Mouse (Mus musculus): ENCODE measurements around the gene Ctf2. TPM values are rescaled to one million over a fixed set of nuclear protein-coding genes. Genes with fewer than 3 reads are reported as not detected.
A peak's percentile ranks its signal among the peaks of the same experiment; 100 is the strongest.
"Not testable (repeated sequence)": the region's sequence is repeated elsewhere in the genome, so short reads cannot be mapped to it uniquely, and the experiment has no call there.

Ctf2 gene
- total and polyA plus RNA-seq, 3 experiments = 0.39 to 1.0 TPM; not detected in 1

DNA sequence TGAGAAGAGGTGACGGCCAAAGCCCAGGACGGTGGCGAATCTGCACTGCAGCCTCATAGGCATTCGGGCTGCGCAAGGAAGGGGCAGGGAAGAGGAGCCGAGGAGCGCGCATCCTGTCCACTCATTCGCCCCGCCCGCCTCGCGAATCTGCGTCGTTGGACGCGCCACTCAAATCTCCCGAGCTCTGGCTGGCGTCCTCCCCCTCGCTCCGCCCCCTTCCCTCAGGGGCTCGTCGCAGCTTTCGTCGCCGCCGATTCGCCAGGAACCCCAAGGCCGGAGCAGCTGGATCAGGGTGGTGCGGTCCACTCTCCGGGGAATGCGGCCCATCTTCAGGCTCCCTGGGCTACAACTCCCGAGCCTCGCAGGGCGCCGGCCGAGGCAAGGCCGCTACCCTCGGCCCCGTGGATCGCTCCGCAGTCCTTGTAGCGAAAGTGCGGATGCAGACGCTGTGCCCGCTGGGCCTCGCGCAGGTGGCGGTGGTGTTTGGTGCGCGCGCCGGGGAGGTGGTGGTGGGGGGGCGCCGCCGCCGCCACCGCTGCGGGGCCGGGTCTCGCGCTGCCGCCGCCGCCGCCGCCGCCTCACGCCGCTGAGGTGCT is 45.0 kb upstream of the Ctf2 start (continued):
- TF ChIP-seq USF2 (IDR thresholded peaks at IDR 0.05; ENCODE audit: borderline replicate concordance in 1 of 2, insufficient read depth in 1 of 2, low read depth in 1 of 2, low read length in 2 of 2) = no peak
- TF ChIP-seq NRF1 (IDR thresholded peaks at IDR 0.05; ENCODE audit: insufficient read depth, low read depth, low read length, poor library complexity, severe bottlenecking) = peak; percentile 54; the same call in 1 of the 2 replicates

- H3K36me3 ChIP-seq (ENCODE audit: control insufficient read depth in 1 of 2, insufficient read depth in 2 of 2, low read length in 2 of 2) = peaks cover 18 to 34% of the 10 kb centered on the region in 2 experiments
- H3K9ac ChIP-seq (ENCODE audit: control insufficient read depth, low read depth, low read length, poor library complexity, severe bottlenecking) = peak within 1 kb of the TSS; percentile 95
- peaks cover 0 to 15% of the 10 kb centered on the region in 2 experiments; a peak in 3 of 4 replicates for H3K4me1 ChIP-seq (ENCODE audit: control insufficient read depth in 1 of 2, insufficient read depth in 2 of 2, low read length in 2 of 2)
These were observed 44.5 kb upstream of the Ctf2 start, which contains the start of gene Setd1a for GRCm38 (mm10) chr7:127776426-127776825. TSS of gene Setd1a (plus strand) at chr7:127776670.

DNA sequence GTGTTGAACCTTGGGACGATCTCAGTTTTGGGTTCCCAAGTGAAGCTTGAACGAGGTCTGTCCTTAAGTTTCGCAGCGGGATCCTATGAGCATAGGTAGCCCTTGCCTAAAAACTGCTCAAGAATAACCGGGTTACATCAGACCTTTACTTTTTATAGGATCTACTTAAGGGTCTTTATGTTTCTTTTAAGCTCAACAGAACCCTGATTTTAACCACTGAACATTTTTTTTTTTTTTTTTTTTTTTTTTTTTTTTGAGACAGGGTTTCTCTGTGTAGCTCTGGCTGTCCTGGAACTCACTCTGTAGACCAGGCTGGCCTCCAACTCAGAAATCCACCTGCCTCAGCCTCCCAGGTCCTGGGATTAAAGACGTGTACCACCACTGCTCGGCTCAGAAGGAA is 43.9 kb upstream of the Ctf2 start:
- not testable (repeated sequence) for H3K9me3 ChIP-seq (replicated peaks; ENCODE audit: insufficient read depth, low read length); H3K27me3 ChIP-seq (ENCODE audit: control insufficient read depth in 1 of 2, insufficient read depth in 2 of 2, low read length in 2 of 2); DNase-seq (ENCODE audit: low read depth, low spot score)
- H3K79me2 ChIP-seq (ENCODE audit: control insufficient read depth, insufficient read depth, low read length, poor library complexity) = peaks cover 21% of the 10 kb centered on the region
- peak overlapping the region; percentile 95 for H3K9ac ChIP-seq (ENCODE audit: control insufficient read depth, low read depth, low read length, poor library complexity, severe bottlenecking)
- H3K36me3 ChIP-seq (ENCODE audit: control insufficient read depth in 1 of 2, insufficient read depth in 2 of 2, low read length in 2 of 2) = peaks cover 16 to 39% of the 10 kb centered on the region in 2 experiments
- H3K27ac ChIP-seq (ENCODE audit: control insufficient read depth, low read depth, low read length) = peak overlapping the region; percentile 87
- peak; percentile 59 for TF ChIP-seq ZNF384 (IDR thresholded peaks at IDR 0.05; ENCODE audit: low read depth, low read length)
- H3K4me1 ChIP-seq (ENCODE audit: control insufficient read depth in 1 of 2, insufficient read depth in 2 of 2, low read length in 2 of 2) = peaks cover 0 to 21% of the 10 kb centered on the region in 2 experiments; a peak in 3 of 4 replicates
- H3K4me3 ChIP-seq (ENCODE audit: control insufficient read depth in 1 of 2, insufficient read depth in 1 of 2, low read depth in 2 of 2, low read length in 2 of 2) = peak overlapping the region; percentile 59 to 83

More at GRCm38 (mm10) chr7:127776426-127776825, 44.5 kb upstream of the Ctf2 start, which contains the start of gene Setd1a:
- Histone ChIP-seq H3K79me2 (ENCODE audit: control insufficient read depth, insufficient read depth, low read length, poor library complexity) (peaks cover 19% of the 10 kb centered on the region), H3K9me3 (replicated peaks; ENCODE audit: insufficient read depth, low read length) (no peaks in the 10 kb centered on the region), H3K27me3 (ENCODE audit: control insufficient read depth in 1 of 2, insufficient read depth in 2 of 2, low read length in 2 of 2) (no peaks in the 10 kb centered on the region), H3K4me3 (ENCODE audit: control insufficient read depth in 1 of 2, insufficient read depth in 1 of 2, low read depth in 2 of 2, low read length in 2 of 2) (peak within 1 kb of the TSS; percentile 59 to 83), H3K27ac (ENCODE audit: control insufficient read depth, low read depth, low read length) (peak within 1 kb of the TSS; percentile 87)
- no peak for TF ChIP-seq USF2 (IDR thresholded peaks at IDR 0.05; ENCODE audit: borderline replicate concordance in 1 of 2, insufficient read depth in 1 of 2, low read depth in 1 of 2, low read length in 2 of 2)
- TF ChIP-seq NELFE (IDR thresholded peaks at IDR 0.05; ENCODE audit: low read depth, low read length) = peak; percentile 36
- TF ChIP-seq POLR2A (IDR thresholded peaks at IDR 0.05; ENCODE audit: control insufficient read depth in 1 of 2, insufficient read depth in 1 of 2, low read depth in 1 of 2, low read length in 2 of 2, poor library complexity in 1 of 2) = peak in 1 of 2 experiments; percentile 59; a peak in 2 of 4 replicates
- TF ChIP-seq MAX (IDR thresholded peaks at IDR 0.05; ENCODE audit: low read length) = no peak
- 0 out of 2 replicates have a peak, but pooled peaks have one; percentile 20 for TF ChIP-seq TBP (IDR thresholded peaks at IDR 0.05; ENCODE audit: low read depth, low read length)
- peak; percentile 66 for TF ChIP-seq ZC3H11A (IDR thresholded peaks at IDR 0.05; ENCODE audit: low read depth, low read length)
- TF ChIP-seq ZMIZ1 (IDR thresholded peaks at IDR 0.05; ENCODE audit: low read depth, low read length) = 0 out of 2 replicates have a peak, but pooled peaks have one; percentile 38
- peak; percentile 18; the same call in 1 of the 2 replicates for TF ChIP-seq ELF1 (IDR thresholded peaks at IDR 0.05; ENCODE audit: low read depth, low read length)
- no peak for TF ChIP-seq BHLHE40 (IDR thresholded peaks at IDR 0.05; ENCODE audit: borderline replicate concordance, low read depth, low read length)
- TF ChIP-seq E2F4 (IDR thresholded peaks at IDR 0.05; ENCODE audit: borderline replicate concordance, low read depth, low read length) = 0 out of 2 replicates have a peak, but pooled peaks have one; percentile 16
- TF ChIP-seq ZNF384 (IDR thresholded peaks at IDR 0.05; ENCODE audit: low read depth, low read length) = peak; percentile 44; the same call in 1 of the 2 replicates
- 0 out of 2 replicates have a peak, but pooled peaks have one; percentile 11 for TF ChIP-seq SIN3A (IDR thresholded peaks at IDR 0.05; ENCODE audit: low read length)
- TF ChIP-seq SMC3 (IDR thresholded peaks at IDR 0.05; ENCODE audit: low read depth, low read length) = no peak
- DNase-seq (ENCODE audit: low read depth, low spot score) = peak; percentile 88
